Mouse (Mus musculus): ENCODE data around the gene Bhlhe40.

Bhlhe40 gene

DNA sequence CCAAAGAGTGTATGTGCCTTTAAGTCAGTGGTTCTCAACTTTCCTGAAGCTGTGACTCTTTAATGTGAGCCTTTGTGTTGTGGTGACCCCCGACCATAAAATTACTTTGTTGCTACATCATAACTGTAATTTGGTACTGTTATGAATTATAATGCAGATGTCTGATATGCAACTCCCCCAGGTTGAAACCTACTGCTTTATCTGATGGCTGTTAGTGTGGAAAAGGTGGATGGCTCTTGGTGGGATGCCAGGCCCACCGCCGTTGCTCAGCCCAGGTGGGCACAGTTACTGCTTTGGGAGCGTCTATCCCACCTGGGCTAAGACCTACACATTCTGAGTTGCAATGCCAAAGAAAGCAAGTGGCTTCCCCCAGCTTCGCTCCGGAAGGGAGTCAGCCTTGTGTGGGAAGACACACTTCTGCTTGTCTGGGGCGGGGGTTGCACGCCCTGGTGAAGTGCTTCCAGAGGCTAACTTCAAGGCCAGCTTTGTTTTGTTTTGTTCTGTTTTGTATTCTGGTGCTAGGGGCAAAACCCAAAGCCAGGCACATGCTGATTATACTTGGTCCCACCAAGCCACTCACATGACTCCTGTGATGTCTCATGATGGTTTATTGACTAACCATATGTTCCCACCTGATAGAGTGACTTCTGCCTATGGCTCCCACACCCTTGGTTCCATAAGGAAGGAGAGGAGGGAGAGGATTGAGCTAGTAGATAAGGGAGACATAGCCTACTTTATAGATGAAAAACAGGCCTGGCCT is 34.7 kb downstream of the Bhlhe40 start:
- no peak for DNase-seq (ENCODE audit: low spot score)

GRCm38 (mm10) chr6:108695844-108696821 is 35.7 kb downstream of the Bhlhe40 start:
- no peak for DNase-seq (ENCODE audit: low spot score)

DNA sequence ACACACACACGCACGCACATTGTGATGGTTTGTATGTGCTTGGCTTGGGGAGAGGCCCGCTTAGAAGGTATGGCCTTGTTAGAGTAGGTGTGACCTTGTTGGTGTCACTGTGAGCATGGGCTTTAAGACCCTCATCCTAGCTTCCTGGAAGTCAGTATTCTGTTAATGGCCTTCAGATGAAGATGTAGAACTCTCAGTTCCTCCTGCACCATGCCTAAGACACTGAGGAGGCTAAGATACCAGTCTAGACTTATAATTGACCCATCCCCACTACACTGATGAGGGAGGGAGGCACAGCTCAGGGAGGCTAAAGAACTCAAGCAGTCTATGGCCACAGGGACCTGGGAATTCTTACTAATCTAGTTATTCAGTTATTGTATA is 36.4 kb downstream of the Bhlhe40 start:
- DNase-seq (ENCODE audit: low spot score): no peak

DNA sequence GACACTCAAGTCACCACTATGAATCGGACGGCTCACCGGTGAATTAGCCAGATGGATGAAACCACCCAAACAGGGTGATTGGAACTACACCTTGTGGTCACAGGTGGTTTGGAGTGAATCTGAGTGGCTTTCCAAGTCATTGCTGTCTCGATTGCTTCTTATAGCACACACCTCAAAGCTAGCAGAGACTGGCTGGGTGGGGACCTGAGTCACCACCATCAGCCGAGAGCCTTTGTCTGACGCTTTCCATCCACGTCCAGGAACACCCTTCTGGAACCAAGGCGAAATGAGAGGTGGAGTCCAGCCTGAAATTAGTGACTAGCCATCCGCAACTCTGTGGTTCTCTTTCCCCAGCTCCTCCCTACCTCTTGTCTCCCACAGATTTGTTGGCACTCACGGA is 36.9 kb downstream of the Bhlhe40 start:
- no peak for DNase-seq (ENCODE audit: low spot score)

GRCm38 (mm10) chr6:108698343-108698870 is 38.0 kb downstream of the Bhlhe40 start:
- DNase-seq (ENCODE audit: low spot score): no peak

GRCm38 (mm10) chr6:108699679-108700078 is 39.2 kb downstream of the Bhlhe40 start:
- no peak for DNase-seq (ENCODE audit: low spot score)

DNA sequence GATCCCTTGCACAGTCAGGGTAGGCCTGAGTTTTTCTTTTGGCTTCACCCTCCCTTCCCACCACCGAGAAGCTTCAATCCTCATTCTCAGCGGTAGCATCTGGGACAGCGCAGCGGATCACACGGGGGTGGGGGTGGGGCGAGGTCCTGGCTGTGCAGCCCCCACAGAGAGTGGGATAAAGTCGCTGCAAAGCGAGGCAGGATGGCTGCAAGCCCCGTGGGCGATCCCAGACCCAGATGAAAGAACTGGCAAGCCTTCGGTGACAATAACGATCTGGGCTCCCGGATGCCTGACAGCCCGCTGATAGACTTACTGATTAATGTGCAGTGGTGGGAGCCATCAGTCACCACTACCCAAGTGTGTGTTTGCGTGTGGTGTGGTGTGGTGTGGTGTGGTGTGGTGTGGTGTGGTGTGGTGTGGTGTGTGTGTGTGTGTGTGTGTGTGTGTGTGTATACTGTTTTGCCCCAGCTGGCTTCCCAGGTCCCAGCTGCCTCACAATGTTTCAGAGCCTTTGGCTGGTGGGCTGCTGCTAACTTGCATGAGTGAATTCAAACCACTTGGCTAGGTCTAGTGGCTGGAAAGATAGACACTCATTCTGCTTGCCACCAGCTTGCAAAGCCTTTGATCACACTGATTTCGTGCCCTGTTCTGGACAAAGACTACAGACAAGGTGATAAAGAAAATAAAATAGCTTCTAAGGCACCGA is 40.4 kb downstream of the Bhlhe40 start:
- DNase-seq (ENCODE audit: low spot score): no peak

GRCm38 (mm10) chr6:108702648-108703047 is 42.2 kb downstream of the Bhlhe40 start:
- DNase-seq (ENCODE audit: low spot score): no peak

DNA sequence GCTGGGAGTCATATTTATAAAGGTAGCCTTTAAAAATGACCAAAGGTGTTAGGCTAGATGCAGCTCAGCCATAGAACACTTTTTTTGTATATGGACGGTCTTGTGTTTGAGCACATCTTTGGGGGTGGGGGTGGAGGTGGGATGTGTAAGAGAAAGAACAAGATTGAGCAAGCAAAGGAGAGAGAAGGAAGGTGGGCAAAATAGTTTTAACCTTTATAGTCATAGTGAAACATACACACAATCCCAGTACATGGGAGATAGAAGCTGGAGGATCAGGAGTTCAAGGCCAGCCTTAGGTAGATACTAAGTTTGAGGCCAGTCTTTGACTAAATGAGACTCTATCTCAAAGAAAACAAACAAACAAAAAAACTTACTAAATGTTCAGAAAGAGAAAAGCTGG is 42.7 kb downstream of the Bhlhe40 start:
- DNase-seq (ENCODE audit: low spot score): no peak

DNA sequence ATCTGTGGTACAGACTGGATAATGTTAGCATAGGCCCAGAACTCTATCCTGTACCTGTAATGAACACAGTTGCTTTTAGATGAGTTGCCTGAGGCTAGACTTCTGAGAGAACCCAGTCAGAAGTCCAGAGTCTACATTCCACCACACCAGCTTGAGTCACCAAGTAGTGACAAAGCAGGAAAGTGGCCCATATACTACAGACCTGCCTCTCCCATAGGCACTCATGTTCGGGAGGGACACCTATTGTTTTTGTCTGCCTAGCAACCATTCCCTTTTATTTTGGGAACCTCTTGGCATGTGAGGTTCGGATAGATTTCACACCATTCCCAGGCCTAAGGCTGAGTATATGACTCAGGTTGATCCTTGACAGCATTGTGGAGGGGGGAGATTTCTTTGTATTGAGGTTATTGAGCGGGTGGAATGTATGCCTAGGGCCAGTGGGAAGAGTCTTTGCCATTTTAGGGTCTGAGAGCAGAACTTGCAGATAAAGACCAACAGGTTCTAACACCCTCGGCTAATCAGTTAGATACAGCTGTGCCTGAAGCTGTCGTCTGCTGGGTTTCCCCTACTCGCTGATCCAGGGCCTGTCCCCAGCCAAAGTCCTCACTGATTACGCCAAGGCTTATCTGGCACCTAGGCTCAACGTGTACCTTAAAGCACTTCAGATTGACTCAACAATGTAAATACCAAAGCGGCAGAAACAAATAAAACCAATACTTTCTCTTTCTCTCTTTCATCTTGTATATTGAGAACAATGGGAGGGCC is 44.1 kb downstream of the Bhlhe40 start:
- no peak for DNase-seq (ENCODE audit: low spot score)

DNA sequence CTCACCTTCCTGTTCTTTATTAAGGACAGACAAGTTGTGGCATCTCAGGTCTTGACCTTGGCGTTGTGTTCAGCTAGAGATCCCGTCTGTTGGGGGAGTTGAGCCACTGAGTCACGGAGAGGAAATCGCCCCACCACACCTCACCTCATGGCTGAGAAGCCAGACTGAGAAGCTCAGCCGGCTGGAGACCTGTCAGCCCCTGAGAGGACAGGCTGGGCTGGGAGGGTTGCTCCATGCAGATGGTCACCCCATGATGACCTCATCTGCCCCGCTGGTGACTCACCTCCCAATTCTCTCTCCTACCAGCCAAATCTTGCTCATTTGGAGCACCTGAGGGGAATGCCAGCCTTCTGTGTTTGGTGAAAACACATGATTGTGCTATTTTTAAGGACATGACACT is 45.5 kb downstream of the Bhlhe40 start:
- DNase-seq (ENCODE audit: low spot score): no peak

GRCm38 (mm10) chr6:108706994-108707645 is 46.7 kb downstream of the Bhlhe40 start:
- no peak for DNase-seq (ENCODE audit: low spot score)

DNA sequence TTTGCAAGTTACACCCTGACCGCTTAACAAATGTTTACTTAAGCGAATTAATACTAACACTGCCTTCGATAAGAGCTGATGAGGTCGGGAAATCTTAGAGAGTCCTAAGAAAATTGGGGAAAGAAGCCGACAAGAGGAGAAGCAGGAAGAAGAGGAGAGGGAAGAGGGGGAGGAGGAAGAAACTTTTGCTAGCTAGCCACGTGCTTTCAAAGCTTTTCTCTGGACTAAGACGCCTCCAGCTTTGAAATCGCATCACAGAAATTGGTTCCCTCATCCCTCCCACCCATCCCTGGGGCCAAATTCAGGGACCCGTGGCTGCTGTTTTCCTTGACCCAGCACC is 48.7 kb downstream of the Bhlhe40 start:
- no peak for DNase-seq (ENCODE audit: low spot score)

DNA sequence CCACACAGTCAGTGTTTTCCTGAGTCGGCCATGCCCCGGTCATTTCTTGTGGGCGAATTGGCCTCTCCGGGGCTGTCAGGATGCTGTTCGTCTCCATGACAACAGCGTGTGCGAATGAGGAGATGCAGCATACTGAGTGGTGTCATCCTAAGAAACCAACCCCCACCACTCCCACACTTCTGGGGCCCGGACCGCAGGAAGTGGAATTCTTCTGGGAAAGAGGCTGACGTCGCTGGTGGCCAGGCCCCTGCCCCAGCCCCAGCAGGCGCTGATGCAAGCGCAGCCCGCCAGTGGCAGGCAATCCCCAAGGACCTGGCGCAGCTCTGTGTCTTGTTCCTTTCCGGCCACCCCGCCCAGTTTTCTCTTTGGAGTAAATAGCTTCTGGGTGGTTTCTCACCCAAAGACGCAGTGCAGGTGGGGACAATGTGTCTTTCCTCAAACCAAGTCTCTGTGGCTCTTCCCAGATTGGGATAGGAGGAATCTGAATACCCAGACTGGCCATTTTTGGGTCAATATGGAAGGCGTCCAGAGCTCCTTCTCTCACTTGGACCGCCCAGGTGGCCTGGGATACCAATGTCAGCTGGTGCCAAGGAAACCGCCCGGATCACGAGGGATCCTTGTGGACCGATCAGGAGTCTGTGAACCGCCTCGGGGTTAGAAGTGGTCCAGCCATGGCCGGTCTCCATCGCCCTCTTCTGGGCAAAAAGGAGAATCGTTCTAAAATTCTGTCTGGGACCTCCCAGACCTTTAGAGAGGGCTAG is 49.2 kb downstream of the Bhlhe40 start:
- peak; percentile 67 for DNase-seq (ENCODE audit: low spot score)

- no peak for DNase-seq (ENCODE audit: low spot score)
Observed at GRCm38 (mm10) chr6:108710667-108711066, 50.2 kb downstream of the Bhlhe40 start.

DNA sequence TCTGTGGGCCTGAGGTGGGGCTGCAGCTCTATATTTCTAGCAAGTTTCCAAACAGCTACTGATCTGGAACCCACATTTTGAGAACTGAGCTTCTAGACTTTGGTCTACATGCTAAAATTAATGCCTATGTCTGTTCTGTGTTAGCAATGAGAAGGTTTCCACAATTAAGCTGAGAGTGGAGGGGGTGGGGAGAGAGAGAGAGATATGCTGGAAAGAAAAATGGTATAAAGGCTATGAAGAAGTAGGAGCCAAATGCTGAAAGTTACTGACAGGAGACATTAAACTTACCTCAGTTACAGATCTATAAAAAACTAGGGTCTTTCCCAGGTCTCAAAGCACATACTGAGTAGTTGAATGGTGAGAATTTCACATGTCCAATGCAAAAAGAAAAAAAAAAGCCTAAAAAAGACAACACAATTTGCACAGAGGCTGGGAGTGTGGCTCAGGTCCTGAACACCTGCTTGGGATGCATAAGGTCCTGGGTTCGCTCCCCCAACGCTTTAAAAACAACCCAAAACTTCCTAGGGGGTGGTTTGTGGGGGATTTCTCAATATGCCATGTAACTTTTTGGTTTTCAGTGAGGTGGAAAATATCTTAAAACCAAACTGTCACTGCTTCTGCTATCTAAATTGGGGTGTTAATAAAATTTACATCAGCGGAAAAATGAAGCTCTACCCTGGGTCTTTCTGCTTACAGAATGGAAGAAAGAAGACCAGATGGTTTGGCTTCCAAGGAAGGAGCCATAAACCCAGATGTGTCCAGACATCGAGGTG is 50.9 kb downstream of the Bhlhe40 start:
- DNase-seq (ENCODE audit: low spot score): no peak

DNA sequence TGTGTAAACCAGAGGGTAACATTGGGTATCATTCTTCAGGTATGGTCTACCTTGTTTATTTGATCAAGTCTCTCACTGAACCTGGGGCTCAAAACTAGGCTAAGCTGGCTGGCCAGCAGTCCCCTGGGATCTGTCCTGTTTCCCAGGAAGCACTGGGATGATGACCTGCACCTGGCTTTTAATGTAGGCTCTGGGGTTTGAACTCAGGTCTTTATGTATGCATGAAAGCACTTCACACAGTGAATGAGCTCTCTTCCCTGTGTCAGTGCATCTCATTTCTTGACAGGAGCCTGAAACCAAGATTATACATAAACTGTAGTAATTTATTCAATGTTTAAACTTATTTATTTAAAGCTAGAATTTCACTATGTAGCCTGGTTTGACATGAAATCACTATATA is 51.7 kb downstream of the Bhlhe40 start:
- DNase-seq (ENCODE audit: low spot score): no peak

GRCm38 (mm10) chr6:108713175-108713974 is 52.9 kb downstream of the Bhlhe40 start:
- DNase-seq (ENCODE audit: low spot score): no peak
